Mouse (Mus musculus) ES-E14 (cell line): ENCODE measurements around the gene Dusp5. TPM values are rescaled to one million over a fixed set of nuclear protein-coding genes. Genes with fewer than 3 reads are reported as not detected.

Source experiments
- DNase-seq: peaks from one replicate; pipeline ENCODE4 v3.0.0-alpha.2; 2013; ENCODE audit warnings: low read depth, low spot score
- H3K27ac ChIP-seq: 2 replicates; pipeline ENCODE4 v1.5.1; 2012; ENCODE audit warnings: low read depth, mild to moderate bottlenecking, low read length, moderate library complexity, mixed read lengths; ENCODE audit not compliant: poor library complexity, insufficient read depth, severe bottlenecking
- H3K36me3 ChIP-seq: 2 replicates; pipeline ENCODE4 v1.6.1; 2012; ENCODE audit warnings: mild to moderate bottlenecking, low read length, moderate library complexity, mixed read lengths; ENCODE audit not compliant: control insufficient read depth, poor library complexity, insufficient read depth, severe bottlenecking
- H3K4me1 ChIP-seq, 2 experiments: fragments of 150-350 bp in 1 of 2; sonication (generic) in 1 of 2; 2 replicates each; pipeline ENCODE4 v1.6.1; 2012; ENCODE audit warnings: low read length in 2 of 2, mild to moderate bottlenecking in 1 of 2, mixed read lengths in 1 of 2; ENCODE audit not compliant: control insufficient read depth in 2 of 2, insufficient read depth in 2 of 2, poor library complexity in 1 of 2
- H3K4me3 ChIP-seq, 2 experiments: fragments of 150-350 bp in 1 of 2; sonication (generic) in 1 of 2; 2 replicates each; pipeline ENCODE4 v1.5.1; 2012; ENCODE audit warnings: low read length in 2 of 2, low read depth in 1 of 2, mild to moderate bottlenecking in 1 of 2, mixed read lengths in 1 of 2; ENCODE audit not compliant: insufficient read depth in 1 of 2, poor library complexity in 1 of 2, severe bottlenecking in 1 of 2
- H3K9ac ChIP-seq: 2 replicates; pipeline ENCODE4 v1.6.1; 2012; ENCODE audit warnings: low read depth, mild to moderate bottlenecking, low read length, mixed read lengths; ENCODE audit not compliant: poor library complexity, insufficient read depth, severe bottlenecking
- H3K9me3 ChIP-seq: fragments of 150-350 bp; sonication (generic); 2 replicates; pipeline ENCODE4 v1.6.1; 2012; ENCODE audit warnings: low read depth, mild to moderate bottlenecking, low read length; ENCODE audit not compliant: control insufficient read depth, insufficient read depth
- CHD2 ChIP-seq: IDR thresholded peaks from 2 replicates; pipeline ENCODE4 v1.6.1; 2014; ENCODE audit warnings: mild to moderate bottlenecking, low read depth, low read length, inconsistent platforms
- HCFC1 ChIP-seq: IDR thresholded peaks from 2 replicates; pipeline ENCODE4 v1.6.1; 2012; ENCODE audit warnings: low read length, inconsistent platforms, borderline replicate concordance; ENCODE audit not compliant: insufficient read depth
- MAFK ChIP-seq: IDR thresholded peaks from 2 replicates; pipeline ENCODE4 v1.6.1; 2014; ENCODE audit warnings: mild to moderate bottlenecking, low read depth, low read length, inconsistent platforms; ENCODE audit not compliant: insufficient read depth
- ZC3H11A ChIP-seq: IDR thresholded peaks from 2 replicates; pipeline ENCODE4 v1.6.1; 2012; ENCODE audit warnings: low read depth, mild to moderate bottlenecking, inconsistent platforms, low read length, borderline replicate concordance
- ZNF384 ChIP-seq: IDR thresholded peaks from 2 replicates; pipeline ENCODE4 v1.6.1; 2012; ENCODE audit warnings: low read depth, low read length, inconsistent platforms
- in situ Hi-C, 2 experiments: fragments of 600-800 bp; cut with MboI; formaldehyde crosslinking; loops; one replicate each; pipeline ENCODE4 v1.15.1; 2025; ENCODE audit warnings: low sequenced_read_pairs in 2 of 2, inconsistent platforms in 1 of 2; ENCODE audit not compliant: unreplicated experiment in 2 of 2
- total RNA-seq: library from RNA; depleted of rRNA; stranded (reverse); fragments of 300-350 nt; gene quantifications from 2 replicates; pipeline ENCODE4 v1.2.3, GENCODE M21; 2012

Dusp5 gene
- total RNA-seq, 1 experiment: 24.1 TPM

GRCm38 (mm10) chr19:53564174-53564573, 35.3 kb downstream of the Dusp5 start:
- Histone ChIP-seq H3K4me3 (no peak overlapping the region), H3K4me1 (peaks cover 0 to 4% of the 10 kb centered on the region in 2 experiments; a peak in 1 of 4 replicates), H3K36me3 (no peaks in the 10 kb centered on the region), H3K27ac (no peak overlapping the region), H3K9me3 (no peaks in the 10 kb centered on the region), H3K9ac (no peak overlapping the region)
- DNase-seq: no peak
- in situ Hi-C loops: loop anchor here in 1 of 2 experiments (10.0 kb wide), 1 partner anchor 139 kb away; no protein-coding TSS in a partner anchor
- TF ChIP-seq HCFC1: no peak

- no peaks in the 10 kb centered on the region for H3K9me3 ChIP-seq
- in situ Hi-C loops: loop anchor here in 1 of 2 experiments (10.0 kb wide), 1 partner anchor 141 kb away; no protein-coding TSS in a partner anchor
- no peak overlapping the region for H3K4me3 ChIP-seq
- H3K27ac ChIP-seq: no peak overlapping the region
- no peak for DNase-seq
- peaks cover 0 to 4% of the 10 kb centered on the region in 2 experiments; a peak in 1 of 4 replicates for H3K4me1 ChIP-seq
- H3K9ac ChIP-seq: no peak overlapping the region
- H3K36me3 ChIP-seq: no peaks in the 10 kb centered on the region
- TF ChIP-seq CHD2 (no peak), HCFC1 (no peak), ZC3H11A (no peak), MAFK (no peak), ZNF384 (no peak)
Observed at GRCm38 (mm10) chr19:53565565-53566277, 36.8 kb downstream of the Dusp5 start.

- peaks cover 0 to 11% of the 10 kb centered on the region in 2 experiments; a peak in 2 of 4 replicates for H3K4me1 ChIP-seq
- H3K9me3 ChIP-seq: no peaks in the 10 kb centered on the region
- H3K27ac ChIP-seq: no peak overlapping the region
- in situ Hi-C loops: loop anchor here in 1 of 2 experiments (10.0 kb wide), 1 partner anchor 143 kb away; no protein-coding TSS in a partner anchor
- H3K36me3 ChIP-seq: no peaks in the 10 kb centered on the region
- H3K4me3 ChIP-seq: no peak overlapping the region
- DNase-seq: no peak
- TF ChIP-seq ZNF384 (peak; percentile 51; the same call in 1 of the 2 replicates), ZC3H11A (no peak), CHD2 (no peak), HCFC1 (no peak), MAFK (no peak)
- no peak overlapping the region for H3K9ac ChIP-seq
Observed at GRCm38 (mm10) chr19:53567864-53568263, 39.0 kb downstream of the Dusp5 start.

- H3K4me3 ChIP-seq: no peak overlapping the region
- H3K36me3 ChIP-seq: no peaks in the 10 kb centered on the region
- H3K4me1 ChIP-seq: peaks cover 0 to 11% of the 10 kb centered on the region in 2 experiments; a peak in 2 of 4 replicates
- no peaks in the 10 kb centered on the region for H3K9me3 ChIP-seq
- no peak overlapping the region for H3K27ac ChIP-seq
- TF ChIP-seq CHD2: no peak
- TF ChIP-seq HCFC1: no peak
- DNase-seq: no peak
- H3K9ac ChIP-seq: no peak overlapping the region
- in situ Hi-C loops: loop anchor here in 1 of 2 experiments (10.0 kb wide), 1 partner anchor 144 kb away; no protein-coding TSS in a partner anchor
Observed at GRCm38 (mm10) chr19:53568553-53568952, 39.6 kb downstream of the Dusp5 start.

GRCm38 (mm10) chr19:53571056-53571455, 42.1 kb downstream of the Dusp5 start:
- H3K27ac ChIP-seq: no peak overlapping the region
- in situ Hi-C loops: loop anchor here (10.0 kb wide), 2 partner anchors 166 to 176 kb away; partner anchors contain the start of gene Smndc1 (in 1 of the 2)
- no peaks in the 10 kb centered on the region for H3K9me3 ChIP-seq
- H3K9ac ChIP-seq: no peak overlapping the region
- peaks cover 2 to 23% of the 10 kb centered on the region in 2 experiments; a peak in 3 of 4 replicates for H3K4me1 ChIP-seq
- H3K36me3 ChIP-seq: no peaks in the 10 kb centered on the region
- no peak overlapping the region for H3K4me3 ChIP-seq
- no peak for TF ChIP-seq HCFC1
- TF ChIP-seq ZC3H11A: no peak
- no peak for TF ChIP-seq ZNF384
- TF ChIP-seq MAFK: no peak
- no peak for TF ChIP-seq CHD2
- no peak for DNase-seq
